In genomic region chr2:136511073-136511472, GRCm38 (mm10) we compare ENCODE assay signal across 17 mouse cellular contexts. TPM values are rescaled to one million over a fixed set of nuclear protein-coding genes. Genes with fewer than 3 reads are reported as not detected.
DNase-seq lines count a peak whose midpoint lies in the region; ATAC-seq and TF ChIP-seq lines count a peak whose summit lies in the region.
"Had no signal": no experiment of that assay in that cellular context is flagged by ENCODE, and none has a peak within 500 bp of the region (broad histone marks: within the 10 kb centered on the region; RNA-seq: fewer than 3 reads in every experiment).

No protein-coding gene starts in this region.

- H3K27ac ChIP-seq in midbrain, embryonic 12.5 days (replicated peaks) = no peak overlapping the region
- no peak overlapping the region for H3K27ac ChIP-seq in midbrain, embryonic 15.5 days
- no peak overlapping the region for H3K27ac ChIP-seq in forebrain, embryonic 11.5 days (ENCODE audit: low read depth, low read length)
- H3K27ac ChIP-seq in hindbrain, postnatal 0 days = no peak overlapping the region
- H3K27ac ChIP-seq: embryonic facial prominence, embryonic 13.5 days; heart, embryonic 13.5 days; left cerebral cortex, adult 2 months; liver, embryonic 13.5 days had no signal

- no peaks in the 10 kb centered on the region for H3K36me3 ChIP-seq in midbrain, embryonic 12.5 days
- no peaks in the 10 kb centered on the region for H3K36me3 ChIP-seq in midbrain, embryonic 15.5 days (replicated peaks)
- no peaks in the 10 kb centered on the region for H3K36me3 ChIP-seq in forebrain, embryonic 11.5 days (ENCODE audit: control insufficient read depth, insufficient read depth, low read length)
- H3K36me3 ChIP-seq in hindbrain, postnatal 0 days (ENCODE audit: insufficient read depth, low read length) = no peaks in the 10 kb centered on the region
- H3K36me3 ChIP-seq: embryonic facial prominence, embryonic 13.5 days; heart, embryonic 13.5 days; liver, embryonic 13.5 days had no signal

- no peak overlapping the region for H3K4me3 ChIP-seq in midbrain, embryonic 12.5 days
- no peak overlapping the region for H3K4me3 ChIP-seq in midbrain, embryonic 15.5 days
- H3K4me3 ChIP-seq in forebrain, embryonic 11.5 days (ENCODE audit: low read depth, low read length) = no peak overlapping the region
- H3K4me3 ChIP-seq in hindbrain, postnatal 0 days (ENCODE audit: low read length) = no peak overlapping the region
- H3K4me3 ChIP-seq: embryonic facial prominence, embryonic 13.5 days; heart, embryonic 13.5 days; left cerebral cortex, adult 2 months; liver, embryonic 13.5 days had no signal

- H3K9ac ChIP-seq in midbrain, embryonic 12.5 days (replicated peaks) = no peak overlapping the region
- H3K9ac ChIP-seq in midbrain, embryonic 15.5 days = no peak overlapping the region
- no peak overlapping the region for H3K9ac ChIP-seq in forebrain, embryonic 11.5 days (ENCODE audit: low read length)
- H3K9ac ChIP-seq in hindbrain, postnatal 0 days (replicated peaks; ENCODE audit: low read length) = no peak overlapping the region
- H3K9ac ChIP-seq: embryonic facial prominence, embryonic 13.5 days; heart, embryonic 13.5 days; liver, embryonic 13.5 days had no signal

- H3K27me3 ChIP-seq in midbrain, embryonic 12.5 days = no peaks in the 10 kb centered on the region
- no peaks in the 10 kb centered on the region for H3K27me3 ChIP-seq in midbrain, embryonic 15.5 days (replicated peaks)
- no peaks in the 10 kb centered on the region for H3K27me3 ChIP-seq in forebrain, embryonic 11.5 days (ENCODE audit: control insufficient read depth, insufficient read depth, low read length)
- H3K27me3 ChIP-seq in hindbrain, postnatal 0 days (ENCODE audit: insufficient read depth, low read length) = no peaks in the 10 kb centered on the region
- H3K27me3 ChIP-seq: embryonic facial prominence, embryonic 13.5 days; heart, embryonic 13.5 days; liver, embryonic 13.5 days had no signal

- TF ChIP-seq CTCF in hindbrain, postnatal 0 days (IDR thresholded peaks at IDR 0.05; ENCODE audit: low read depth) = no peak

- DNase-seq in brain, adult 2 months (ENCODE audit: low read depth, low spot score) = peak; percentile 39
- DNase-seq in forebrain, embryonic 11.5 days (ENCODE audit: low spot score) = peak; percentile 51
- peak; percentile 18 for DNase-seq in hindbrain, postnatal 0 days (ENCODE audit: low spot score)
- no peak for DNase-seq in heart, adult 11 months
- no peak for DNase-seq in liver
- DNase-seq in kidney, postnatal 4 days = no peak
- DNase-seq: cerebellum, adult 2 months; gastrocnemius, postnatal 14 days; kidney, adult 9 months; liver, embryonic 13.5 days; thymus, postnatal 36 days had no signal

- H3K4me1 ChIP-seq in midbrain, embryonic 12.5 days = peaks cover 9% of the 10 kb centered on the region
- no peaks in the 10 kb centered on the region for H3K4me1 ChIP-seq in midbrain, embryonic 15.5 days
- H3K4me1 ChIP-seq in forebrain, embryonic 11.5 days (replicated peaks; ENCODE audit: control insufficient read depth, insufficient read depth, low read length) = no peaks in the 10 kb centered on the region; the same call in 1 of the 2 replicates
- 0 out of 2 replicates have a peak, but pooled peaks cover 3% of the 10 kb centered on the region for H3K4me1 ChIP-seq in hindbrain, postnatal 0 days (ENCODE audit: insufficient read depth, low read length)
- H3K4me1 ChIP-seq: heart, embryonic 13.5 days; liver, embryonic 13.5 days had no signal

- WGBS in midbrain, embryonic 12.5 days = 20% methylated on average over 5 of the region's 5 CpGs
- WGBS in midbrain, embryonic 15.5 days = 15% methylated on average over 5 of the region's 5 CpGs
- 8% methylated on average over 5 of the region's 5 CpGs for WGBS in forebrain, embryonic 11.5 days
- WGBS in hindbrain, postnatal 0 days = 8% methylated on average over 5 of the region's 5 CpGs

- H3K4me2 ChIP-seq in midbrain, embryonic 12.5 days (replicated peaks) = no peak overlapping the region
- H3K4me2 ChIP-seq in midbrain, embryonic 15.5 days = no peak overlapping the region
- H3K4me2 ChIP-seq in forebrain, embryonic 11.5 days (ENCODE audit: low read depth, low read length, severe bottlenecking) = no peak overlapping the region
- H3K4me2 ChIP-seq in hindbrain, postnatal 0 days (ENCODE audit: low read depth, low read length) = peak overlapping the region; percentile 7; the same call in 1 of the 2 replicates
- H3K4me2 ChIP-seq: embryonic facial prominence, embryonic 13.5 days; heart, embryonic 13.5 days; liver, embryonic 13.5 days had no signal

- H3K9me3 ChIP-seq in midbrain, embryonic 12.5 days = no peaks in the 10 kb centered on the region
- no peaks in the 10 kb centered on the region for H3K9me3 ChIP-seq in midbrain, embryonic 15.5 days
- H3K9me3 ChIP-seq in forebrain, embryonic 11.5 days (ENCODE audit: control insufficient read depth, low read length) = no peaks in the 10 kb centered on the region
- no peaks in the 10 kb centered on the region for H3K9me3 ChIP-seq in hindbrain, postnatal 0 days (ENCODE audit: low read length)
- H3K9me3 ChIP-seq: embryonic facial prominence, embryonic 13.5 days; heart, embryonic 13.5 days; liver, embryonic 13.5 days had no signal

- ATAC-seq in midbrain, embryonic 12.5 days (ENCODE audit: low FRiP score, low read depth) = 0 out of 2 replicates have a peak, but pooled peaks have one; percentile 54
- ATAC-seq in midbrain, embryonic 15.5 days (replicated peaks) = no peak
- peak; percentile 91 for ATAC-seq in forebrain, embryonic 11.5 days (replicated peaks; ENCODE audit: low FRiP score)
- ATAC-seq in hindbrain, postnatal 0 days = no peak
- ATAC-seq: lung, postnatal 0 days had no signal

RNA-seq across cellular contexts. Expression of gene Ankef1, which starts 9.4 kb away (rescaled TPM):
- polyA plus RNA-seq in midbrain, embryonic 12.5 days (2016; fragmentation: Nextera tagmentation; extraction: Ambion mirVana) = 0.65 and 0.88 TPM in 2 replicates
- polyA plus RNA-seq in midbrain, embryonic 15.5 days (2015; fragmentation: Nextera tagmentation; extraction: Ambion mirVana) = 0.69 and 1.1 TPM in 2 replicates
- 0.57 and 0.76 TPM in 2 replicates for polyA plus RNA-seq in forebrain, embryonic 11.5 days (2014; fragmentation: Nextera tagmentation; extraction: Ambion mirVana)
- 1.5 and 1.9 TPM in 2 replicates for total RNA-seq in hindbrain, postnatal 0 days (2014; rRNA removed)
- polyA plus RNA-seq in hindbrain, postnatal 0 days (2015; fragmentation: Nextera tagmentation; extraction: Ambion mirVana) = 0.60 and 0.84 TPM in 2 replicates
- polyA plus RNA-seq: heart, embryonic 13.5 days; liver, embryonic 13.5 days had no signal

Comparison
In these comparisons a context has a peak if more than half of its experiments do, and no peak if none do; other contexts are left out.
1. ATAC-seq: peak in midbrain, embryonic 12.5 days (single experiment) and forebrain, embryonic 11.5 days (single experiment); none in midbrain, embryonic 15.5 days (single experiment) and hindbrain, postnatal 0 days (single experiment).
2. DNase-seq: peak in brain, adult 2 months (single experiment), forebrain, embryonic 11.5 days (single experiment) and hindbrain, postnatal 0 days (single experiment); none in heart, adult 11 months (single experiment), liver (single experiment) and kidney, postnatal 4 days (0 of 2).